Mouse (Mus musculus): ENCODE data around the gene Dok5. TPM values are rescaled to one million over a fixed set of nuclear protein-coding genes. Genes with fewer than 3 reads are reported as not detected.

Dok5 gene
- polyA plus RNA-seq, 1 experiment from 2014 or later: 0.78 TPM

- no peaks in the 10 kb centered on the region for H3K27me3 ChIP-seq (ENCODE audit: control insufficient read depth, insufficient read depth, low read length)
- H3K9ac ChIP-seq (ENCODE audit: low read length): no peak overlapping the region
- ATAC-seq (ENCODE audit: low FRiP score, low TSS enrichment) (no peak), DNase-seq (ENCODE audit: low spot score) (no peak)
- H3K4me1 ChIP-seq (replicated peaks; ENCODE audit: control insufficient read depth, insufficient read depth): no peaks in the 10 kb centered on the region
- H3K9me3 ChIP-seq (ENCODE audit: control insufficient read depth, low read length): no peaks in the 10 kb centered on the region
- no peak for TF ChIP-seq CTCF (IDR thresholded peaks at IDR 0.05; ENCODE audit: low read depth)
- TF ChIP-seq EP300 (optimal IDR thresholded peaks at IDR 0.05): no peak
- H3K36me3 ChIP-seq (ENCODE audit: control insufficient read depth, insufficient read depth, low read length): no peaks in the 10 kb centered on the region
- H3K4me3 ChIP-seq (ENCODE audit: low read depth, low read length): no peak overlapping the region
- H3K4me2 ChIP-seq (replicated peaks; ENCODE audit: low read depth): no peak overlapping the region
- no peak overlapping the region for H3K27ac ChIP-seq (replicated peaks)
- 87% methylated on average over 11 of the region's 11 CpGs for WGBS
Observed at GRCm38 (mm10) chr2:170724716-170725115, 6.9 kb upstream of the Dok5 start.

DNA sequence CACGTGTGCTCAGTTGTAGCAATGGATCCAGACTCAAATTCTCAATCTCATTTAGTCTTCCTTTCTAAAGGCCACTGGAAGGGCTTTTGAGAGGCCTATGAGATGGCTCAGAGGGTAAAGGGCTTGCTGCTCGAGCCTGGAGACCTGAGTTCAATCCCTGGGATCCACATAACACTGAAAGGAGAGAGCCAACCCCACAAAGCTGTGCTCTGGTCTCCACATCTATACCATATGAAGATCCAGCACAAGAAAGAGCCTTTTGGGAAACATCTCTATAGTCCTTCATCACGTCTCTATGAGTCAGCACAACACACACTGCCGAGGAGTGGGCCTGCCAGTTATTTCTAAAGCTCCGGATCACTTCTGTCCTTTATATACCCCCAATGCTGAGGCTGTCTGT is 5.8 kb upstream of the Dok5 start:
- no peak for ATAC-seq (ENCODE audit: low FRiP score, low TSS enrichment)
- Histone ChIP-seq H3K36me3 (ENCODE audit: control insufficient read depth, insufficient read depth, low read length) (no peaks in the 10 kb centered on the region), H3K4me1 (replicated peaks; ENCODE audit: control insufficient read depth, insufficient read depth) (no peaks in the 10 kb centered on the region), H3K27ac (replicated peaks) (no peak overlapping the region), H3K4me3 (ENCODE audit: low read depth, low read length) (no peak overlapping the region), H3K9ac (ENCODE audit: low read length) (no peak overlapping the region), H3K4me2 (replicated peaks; ENCODE audit: low read depth) (no peak overlapping the region), H3K27me3 (ENCODE audit: control insufficient read depth, insufficient read depth, low read length) (no peaks in the 10 kb centered on the region), H3K9me3 (ENCODE audit: control insufficient read depth, low read length) (no peaks in the 10 kb centered on the region)
- no peak for DNase-seq (ENCODE audit: low spot score)
- TF ChIP-seq CTCF (IDR thresholded peaks at IDR 0.05; ENCODE audit: low read depth): no peak
- TF ChIP-seq EP300 (optimal IDR thresholded peaks at IDR 0.05): no peak
- 74% methylated on average over 5 of the region's 5 CpGs for WGBS

DNA sequence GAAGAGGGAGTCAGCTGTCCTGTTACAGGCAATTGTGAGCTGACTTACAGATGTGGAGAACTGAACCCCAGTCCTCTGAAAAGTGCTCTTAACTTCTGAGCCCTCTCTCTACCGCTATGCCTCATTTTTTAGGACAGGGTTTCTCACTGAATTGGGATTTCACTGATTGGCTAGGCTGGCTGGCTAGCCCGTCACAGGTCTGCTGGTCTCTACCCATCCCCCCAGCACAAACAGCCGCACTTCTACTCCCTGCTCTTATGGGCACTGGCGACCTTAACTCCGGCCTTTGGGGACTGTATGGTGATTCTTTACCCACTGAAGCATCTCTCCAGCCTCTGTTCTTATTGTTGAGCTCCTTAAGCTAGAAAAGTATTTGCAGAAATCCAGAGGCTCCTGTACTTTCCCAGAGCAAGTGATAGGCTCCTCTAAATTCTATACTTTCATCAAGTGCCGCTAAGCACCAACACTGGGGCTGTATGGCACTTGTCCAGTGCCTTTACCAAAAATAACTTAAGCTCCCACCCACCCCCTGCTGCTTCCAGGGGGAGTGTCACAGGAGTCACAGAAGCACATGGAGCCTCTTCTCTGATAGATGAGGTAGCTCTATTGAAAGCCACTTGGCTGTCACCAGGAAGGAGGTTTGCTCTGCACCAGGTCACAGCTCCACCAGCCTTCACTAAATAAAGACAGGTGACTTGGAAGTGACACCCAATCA is 4.5 kb upstream of the Dok5 start:
- DNase-seq (ENCODE audit: low spot score) (no peak), ATAC-seq (ENCODE audit: low FRiP score, low TSS enrichment) (no peak)
- Histone ChIP-seq H3K4me2 (replicated peaks; ENCODE audit: low read depth) (no peak overlapping the region), H3K27ac (replicated peaks) (no peak overlapping the region), H3K4me3 (ENCODE audit: low read depth, low read length) (no peak overlapping the region), H3K9ac (ENCODE audit: low read length) (no peak overlapping the region), H3K36me3 (ENCODE audit: control insufficient read depth, insufficient read depth, low read length) (no peaks in the 10 kb centered on the region), H3K27me3 (ENCODE audit: control insufficient read depth, insufficient read depth, low read length) (no peaks in the 10 kb centered on the region), H3K4me1 (replicated peaks; ENCODE audit: control insufficient read depth, insufficient read depth) (no peaks in the 10 kb centered on the region), H3K9me3 (ENCODE audit: control insufficient read depth, low read length) (no peaks in the 10 kb centered on the region)
- no peak for TF ChIP-seq CTCF (IDR thresholded peaks at IDR 0.05; ENCODE audit: low read depth)
- TF ChIP-seq EP300 (optimal IDR thresholded peaks at IDR 0.05): no peak
- 54% methylated on average over 6 of the region's 6 CpGs for WGBS

GRCm38 (mm10) chr2:170728864-170729263 is 2.7 kb upstream of the Dok5 start:
- no peaks in the 10 kb centered on the region for H3K36me3 ChIP-seq (ENCODE audit: control insufficient read depth, insufficient read depth, low read length)
- H3K4me2 ChIP-seq (replicated peaks; ENCODE audit: low read depth): no peak overlapping the region
- H3K4me3 ChIP-seq (ENCODE audit: low read depth, low read length): no peak overlapping the region
- TF ChIP-seq EP300 (optimal IDR thresholded peaks at IDR 0.05) (no peak), CTCF (IDR thresholded peaks at IDR 0.05; ENCODE audit: low read depth) (no peak)
- ATAC-seq (ENCODE audit: low FRiP score, low TSS enrichment) (no peak), DNase-seq (ENCODE audit: low spot score) (no peak)
- H3K9ac ChIP-seq (ENCODE audit: low read length): no peak overlapping the region
- H3K9me3 ChIP-seq (ENCODE audit: control insufficient read depth, low read length): no peaks in the 10 kb centered on the region
- no peaks in the 10 kb centered on the region for H3K4me1 ChIP-seq (replicated peaks; ENCODE audit: control insufficient read depth, insufficient read depth)
- H3K27me3 ChIP-seq (ENCODE audit: control insufficient read depth, insufficient read depth, low read length): no peaks in the 10 kb centered on the region
- 83% methylated on average over 9 of the region's 9 CpGs for WGBS
- H3K27ac ChIP-seq (replicated peaks): no peak overlapping the region

GRCm38 (mm10) chr2:170729661-170730060 is 1.9 kb upstream of the Dok5 start:
- no peak overlapping the region for H3K4me2 ChIP-seq (replicated peaks; ENCODE audit: low read depth)
- H3K9ac ChIP-seq (ENCODE audit: low read length): no peak overlapping the region
- no peak for TF ChIP-seq CTCF (IDR thresholded peaks at IDR 0.05; ENCODE audit: low read depth)
- no peak for DNase-seq (ENCODE audit: low spot score)
- no peaks in the 10 kb centered on the region for H3K27me3 ChIP-seq (ENCODE audit: control insufficient read depth, insufficient read depth, low read length)
- no peak for ATAC-seq (ENCODE audit: low FRiP score, low TSS enrichment)
- H3K9me3 ChIP-seq (ENCODE audit: control insufficient read depth, low read length): no peaks in the 10 kb centered on the region
- H3K4me1 ChIP-seq (replicated peaks; ENCODE audit: control insufficient read depth, insufficient read depth): no peaks in the 10 kb centered on the region
- H3K27ac ChIP-seq (replicated peaks): no peak overlapping the region
- H3K4me3 ChIP-seq (ENCODE audit: low read depth, low read length): no peak overlapping the region
- WGBS: 38% methylated on average over 2 of the region's 2 CpGs
- H3K36me3 ChIP-seq (ENCODE audit: control insufficient read depth, insufficient read depth, low read length): no peaks in the 10 kb centered on the region

- no peak for ATAC-seq (ENCODE audit: low FRiP score, low TSS enrichment)
- Histone ChIP-seq H3K9ac (ENCODE audit: low read length) (no peak overlapping the region), H3K27me3 (ENCODE audit: control insufficient read depth, insufficient read depth, low read length) (no peaks in the 10 kb centered on the region), H3K4me2 (replicated peaks; ENCODE audit: low read depth) (no peak overlapping the region), H3K27ac (replicated peaks) (no peak overlapping the region), H3K4me1 (replicated peaks; ENCODE audit: control insufficient read depth, insufficient read depth) (no peaks in the 10 kb centered on the region), H3K4me3 (ENCODE audit: low read depth, low read length) (no peak overlapping the region), H3K9me3 (ENCODE audit: control insufficient read depth, low read length) (no peaks in the 10 kb centered on the region), H3K36me3 (ENCODE audit: control insufficient read depth, insufficient read depth, low read length) (no peaks in the 10 kb centered on the region)
- DNase-seq (ENCODE audit: low spot score): no peak
- 86% methylated on average over 8 of the region's 8 CpGs for WGBS
- no peak for TF ChIP-seq CTCF (IDR thresholded peaks at IDR 0.05; ENCODE audit: low read depth)
- TF ChIP-seq EP300 (optimal IDR thresholded peaks at IDR 0.05): no peak
Observed at GRCm38 (mm10) chr2:170730136-170730535, 1.5 kb upstream of the Dok5 start.
